Mouse (Mus musculus): ENCODE results near the gene Vstm4. TPM values are rescaled to one million over a fixed set of nuclear protein-coding genes. Genes with fewer than 3 reads are reported as not detected.
A peak's percentile ranks its signal among the peaks of the same experiment; 100 is the strongest.

Gene Vstm4
- polyA plus RNA-seq, 1 experiment from 2014 or later: 28.3 TPM

DNA sequence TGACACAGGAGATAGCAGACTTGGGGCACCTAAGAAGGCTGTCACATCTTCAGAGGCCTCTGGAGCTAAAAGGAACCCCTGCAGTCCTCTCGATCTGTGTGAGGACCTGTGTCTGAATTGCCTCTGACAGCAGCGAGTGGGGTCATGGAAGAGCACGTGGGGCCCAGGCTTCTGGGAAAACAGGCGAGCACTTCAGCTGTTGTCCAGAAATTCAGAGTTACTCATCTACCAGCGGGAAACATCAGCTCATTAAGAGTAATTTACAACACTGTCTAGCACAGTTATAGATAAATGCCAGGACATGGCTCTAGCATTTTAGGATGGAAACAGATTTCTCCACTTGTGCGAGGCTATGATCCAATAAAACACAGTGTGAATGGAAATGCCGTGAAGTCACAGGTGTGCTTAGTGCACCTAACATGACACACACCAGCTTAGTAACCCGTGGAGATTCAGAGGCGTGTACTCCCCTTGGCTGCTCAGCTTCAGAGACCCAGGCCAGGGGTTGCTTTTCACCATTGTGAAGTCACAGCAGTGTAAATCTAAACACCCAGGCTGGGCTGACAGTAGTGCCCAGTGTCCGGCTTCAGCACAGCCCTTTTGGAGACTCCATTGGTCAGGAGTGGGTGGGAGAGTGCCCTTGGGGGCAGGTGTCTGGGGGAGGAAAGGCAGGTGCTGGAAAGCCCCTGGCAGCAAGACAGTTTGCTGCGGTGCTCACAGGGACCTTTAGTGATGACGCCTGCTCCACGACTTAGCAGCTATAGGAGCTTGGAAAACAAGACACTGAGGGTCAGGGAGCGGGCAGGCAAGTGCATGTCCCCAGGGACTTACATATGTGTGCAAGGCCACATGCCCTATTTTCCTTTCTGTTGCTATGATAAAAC lies 32.0 kb upstream of the Vstm4 start:
- peak overlapping the region; percentile 59; the same call in 1 of the 2 replicates for H3K27ac ChIP-seq (ENCODE audit: low read length)
- no peak for ATAC-seq

DNA sequence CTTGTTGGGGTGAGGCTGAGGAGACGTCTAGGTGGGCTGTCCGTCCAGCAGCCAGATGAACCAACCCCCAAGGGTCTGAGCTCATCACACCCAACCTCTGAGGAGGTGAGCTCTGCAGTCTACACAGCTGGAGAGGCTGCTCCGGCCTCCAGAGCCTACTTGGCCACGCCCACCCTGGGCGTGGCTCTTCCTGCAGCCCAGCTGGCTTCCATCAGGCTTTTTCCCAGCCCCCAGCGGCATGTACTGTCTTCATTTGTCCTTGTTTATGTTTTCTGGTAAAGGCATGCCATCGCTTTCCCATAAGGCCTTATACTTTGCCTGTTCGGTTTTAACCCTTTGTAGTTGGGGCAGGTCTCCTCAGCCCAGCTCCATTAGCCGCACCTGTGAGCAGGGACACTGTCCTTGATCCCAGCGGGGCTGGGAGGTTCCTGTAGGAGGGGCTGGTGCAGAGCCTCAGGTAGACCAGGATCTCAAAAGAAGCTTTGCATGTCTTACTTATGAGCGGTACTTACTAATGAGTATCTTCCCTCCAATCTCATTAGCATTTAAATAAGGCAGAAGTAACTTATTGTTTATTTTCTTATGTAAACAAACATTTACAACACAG lies 31.0 kb upstream of the Vstm4 start:
- Histone ChIP-seq H3K36me3 (ENCODE audit: control insufficient read depth, insufficient read depth, low read length) (no peaks in the 10 kb centered on the region), H3K27me3 (replicated peaks; ENCODE audit: control insufficient read depth, insufficient read depth, low read length) (no peaks in the 10 kb centered on the region), H3K9me3 (ENCODE audit: control insufficient read depth, low read length) (no peaks in the 10 kb centered on the region), H3K4me2 (ENCODE audit: low read depth, low read length) (peak overlapping the region; percentile 28), H3K9ac (ENCODE audit: low read depth, low read length) (no peak overlapping the region), H3K4me3 (ENCODE audit: low read length) (no peak overlapping the region), H3K27ac (ENCODE audit: low read length) (peak overlapping the region; percentile 59), H3K4me1 (ENCODE audit: control insufficient read depth, insufficient read depth, low read length) (peaks cover 37% of the 10 kb centered on the region)
- WGBS: 7% methylated on average over 11 of the region's 11 CpGs
- ATAC-seq: peak; percentile 85

More for the DNA sequence above, 32.0 kb upstream of the Vstm4 start:
- Histone ChIP-seq H3K36me3 (ENCODE audit: control insufficient read depth, insufficient read depth, low read length) (no peaks in the 10 kb centered on the region), H3K4me2 (ENCODE audit: low read depth, low read length) (no peak overlapping the region), H3K9me3 (ENCODE audit: control insufficient read depth, low read length) (no peaks in the 10 kb centered on the region), H3K27me3 (replicated peaks; ENCODE audit: control insufficient read depth, insufficient read depth, low read length) (no peaks in the 10 kb centered on the region), H3K4me3 (ENCODE audit: low read length) (no peak overlapping the region), H3K4me1 (ENCODE audit: control insufficient read depth, insufficient read depth, low read length) (peaks cover 37% of the 10 kb centered on the region), H3K9ac (ENCODE audit: low read depth, low read length) (no peak overlapping the region)
- WGBS: 37% methylated on average over 14 of the region's 14 CpGs

DNA sequence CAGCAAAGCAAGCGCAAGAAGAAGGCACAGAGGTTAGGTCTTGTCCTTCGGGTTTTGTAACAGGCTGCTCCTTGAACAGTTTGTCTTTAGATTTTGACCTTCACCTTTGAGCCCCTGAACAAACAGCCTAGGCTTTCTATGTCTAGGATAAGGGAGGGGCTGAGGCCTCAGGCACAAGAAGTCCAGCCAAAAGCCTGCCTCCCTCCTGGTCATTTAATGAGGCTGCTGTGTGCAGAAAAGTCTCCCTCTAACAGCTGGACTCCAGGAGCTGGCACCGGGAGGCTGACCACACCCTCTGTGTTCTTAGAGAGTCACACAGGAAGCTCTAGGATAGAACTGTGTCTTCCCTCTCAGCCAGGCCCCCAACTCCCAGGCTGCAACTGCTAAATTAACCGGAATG lies 29.4 kb upstream of the Vstm4 start:
- Histone ChIP-seq H3K36me3 (ENCODE audit: control insufficient read depth, insufficient read depth, low read length) (no peaks in the 10 kb centered on the region), H3K9ac (ENCODE audit: low read depth, low read length) (no peak overlapping the region), H3K4me1 (ENCODE audit: control insufficient read depth, insufficient read depth, low read length) (peaks cover 37% of the 10 kb centered on the region), H3K27ac (ENCODE audit: low read length) (peak overlapping the region; percentile 76), H3K4me2 (ENCODE audit: low read depth, low read length) (no peak overlapping the region), H3K9me3 (ENCODE audit: control insufficient read depth, low read length) (no peaks in the 10 kb centered on the region), H3K27me3 (replicated peaks; ENCODE audit: control insufficient read depth, insufficient read depth, low read length) (no peaks in the 10 kb centered on the region), H3K4me3 (ENCODE audit: low read length) (no peak overlapping the region)
- WGBS: 45% methylated on average over 4 of the region's 4 CpGs
- 0 out of 2 replicates have a peak, but pooled peaks have one; percentile 13 for ATAC-seq

DNA sequence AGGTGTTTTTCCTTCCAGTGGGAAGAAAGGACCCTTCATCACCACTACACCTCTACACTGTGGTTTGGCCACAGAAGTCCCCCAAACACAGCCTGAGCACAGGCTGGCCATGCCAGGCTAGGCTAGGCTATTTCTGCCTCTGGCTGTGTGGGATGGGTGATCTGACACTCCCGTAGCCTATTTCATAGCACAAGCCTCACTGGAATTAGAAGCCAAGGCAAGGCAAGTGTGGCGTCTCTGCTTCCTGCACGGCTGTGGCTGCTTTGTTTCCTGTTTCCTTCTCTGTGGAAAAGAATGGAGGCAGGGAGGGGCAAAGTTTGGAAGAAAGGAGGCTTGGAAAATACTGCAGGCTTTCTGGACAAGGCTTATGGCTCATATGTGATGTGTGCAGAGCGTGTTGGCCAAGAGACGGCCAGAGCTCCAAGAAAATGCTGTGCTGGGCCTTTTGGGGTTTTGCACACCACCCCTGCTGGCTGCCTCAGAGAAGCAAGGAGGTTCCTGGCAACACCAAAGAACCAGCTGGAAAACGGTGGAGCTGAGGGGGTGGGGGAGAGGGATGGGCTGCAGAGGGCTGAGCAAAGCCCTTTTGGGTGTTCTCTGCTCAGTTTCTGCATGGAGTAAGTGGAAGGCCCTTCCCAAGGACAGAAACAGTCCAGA lies 28.4 kb upstream of the Vstm4 start:
- Histone ChIP-seq H3K27ac (ENCODE audit: low read length) (peak overlapping the region; percentile 76), H3K4me3 (ENCODE audit: low read length) (no peak overlapping the region), H3K4me1 (ENCODE audit: control insufficient read depth, insufficient read depth, low read length) (peaks cover 37% of the 10 kb centered on the region), H3K4me2 (ENCODE audit: low read depth, low read length) (no peak overlapping the region), H3K27me3 (replicated peaks; ENCODE audit: control insufficient read depth, insufficient read depth, low read length) (no peaks in the 10 kb centered on the region), H3K9ac (ENCODE audit: low read depth, low read length) (peak overlapping the region; percentile 21; the same call in 1 of the 2 replicates), H3K36me3 (ENCODE audit: control insufficient read depth, insufficient read depth, low read length) (no peaks in the 10 kb centered on the region), H3K9me3 (ENCODE audit: control insufficient read depth, low read length) (no peaks in the 10 kb centered on the region)
- ATAC-seq: peak; percentile 36; the same call in 1 of the 2 replicates
- WGBS: 39% methylated on average over 6 of the region's 6 CpGs

GRCm38 (mm10) chr14:32833847-32834246 lies 22.7 kb upstream of the Vstm4 start, which contains the start of gene Fam170b:
Gene Fam170b (plus strand): TSS chr14:32833962.
- H3K9ac ChIP-seq (ENCODE audit: low read depth, low read length): no peak within 1 kb of the TSS
- H3K9me3 ChIP-seq (ENCODE audit: control insufficient read depth, low read length): no peaks in the 10 kb centered on the region
- no peak within 1 kb of the TSS for H3K27ac ChIP-seq (ENCODE audit: low read length)
- no peak within 1 kb of the TSS for H3K4me2 ChIP-seq (ENCODE audit: low read depth, low read length)
- H3K4me3 ChIP-seq (ENCODE audit: low read length): no peak within 1 kb of the TSS
- no peak for ATAC-seq
- no peaks in the 10 kb centered on the region for H3K36me3 ChIP-seq (ENCODE audit: control insufficient read depth, insufficient read depth, low read length)
- no peaks in the 10 kb centered on the region for H3K4me1 ChIP-seq (ENCODE audit: control insufficient read depth, insufficient read depth, low read length)
- 73% methylated on average over 8 of the region's 8 CpGs for WGBS
- H3K27me3 ChIP-seq (replicated peaks; ENCODE audit: control insufficient read depth, insufficient read depth, low read length): no peaks in the 10 kb centered on the region

DNA sequence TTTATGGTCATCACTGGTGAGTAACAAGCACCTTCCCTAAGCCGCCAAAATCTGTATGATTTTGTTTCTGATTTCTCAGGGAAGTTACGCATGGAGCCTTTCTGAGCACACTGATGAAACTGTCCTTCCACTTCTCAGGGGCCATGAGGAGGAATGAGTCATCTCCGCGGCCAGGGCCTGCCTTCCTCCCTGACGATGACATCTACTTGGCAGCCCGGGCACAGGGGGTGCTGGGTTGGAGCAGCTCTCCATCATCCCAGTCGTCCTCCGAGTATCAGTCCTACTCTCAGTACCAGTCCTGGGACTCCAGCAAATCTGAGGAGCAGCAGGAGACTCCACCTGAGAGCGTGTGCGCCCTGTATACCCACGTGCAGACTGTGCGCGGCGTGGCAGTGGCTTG lies 21.4 kb upstream of the Vstm4 start:
- no peak for ATAC-seq
- no peak overlapping the region for H3K4me3 ChIP-seq (ENCODE audit: low read length)
- WGBS: 76% methylated on average over 14 of the region's 14 CpGs
- no peaks in the 10 kb centered on the region for H3K4me1 ChIP-seq (ENCODE audit: control insufficient read depth, insufficient read depth, low read length)
- H3K4me2 ChIP-seq (ENCODE audit: low read depth, low read length): no peak overlapping the region
- no peaks in the 10 kb centered on the region for H3K27me3 ChIP-seq (replicated peaks; ENCODE audit: control insufficient read depth, insufficient read depth, low read length)
- no peak overlapping the region for H3K27ac ChIP-seq (ENCODE audit: low read length)
- no peak overlapping the region for H3K9ac ChIP-seq (ENCODE audit: low read depth, low read length)
- no peaks in the 10 kb centered on the region for H3K36me3 ChIP-seq (ENCODE audit: control insufficient read depth, insufficient read depth, low read length)
- H3K9me3 ChIP-seq (ENCODE audit: control insufficient read depth, low read length): no peaks in the 10 kb centered on the region

DNA sequence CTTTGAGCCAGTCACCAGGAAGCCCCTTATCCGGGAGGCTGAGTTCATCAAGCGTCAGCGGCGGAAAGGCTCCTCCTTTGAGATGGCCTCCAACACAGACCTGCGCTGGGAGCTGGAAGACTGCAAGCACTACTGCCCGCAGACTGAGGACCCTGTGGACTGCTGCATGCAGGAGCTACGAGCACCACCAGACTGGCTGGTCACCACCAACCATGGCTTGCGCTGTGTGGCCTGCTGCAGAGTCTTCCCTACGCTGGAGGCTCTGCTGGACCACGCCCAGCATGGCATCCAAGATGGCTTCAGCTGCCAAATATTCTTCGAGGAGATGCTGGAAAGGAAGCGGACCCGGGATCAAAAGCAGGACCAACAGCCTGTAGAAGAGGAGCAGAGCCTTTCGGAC lies 21.0 kb upstream of the Vstm4 start:
- Histone ChIP-seq H3K4me1 (ENCODE audit: control insufficient read depth, insufficient read depth, low read length) (no peaks in the 10 kb centered on the region), H3K9ac (ENCODE audit: low read depth, low read length) (no peak overlapping the region), H3K9me3 (ENCODE audit: control insufficient read depth, low read length) (no peaks in the 10 kb centered on the region), H3K27me3 (replicated peaks; ENCODE audit: control insufficient read depth, insufficient read depth, low read length) (no peaks in the 10 kb centered on the region), H3K27ac (ENCODE audit: low read length) (no peak overlapping the region), H3K4me3 (ENCODE audit: low read length) (no peak overlapping the region), H3K4me2 (ENCODE audit: low read depth, low read length) (no peak overlapping the region), H3K36me3 (ENCODE audit: control insufficient read depth, insufficient read depth, low read length) (no peaks in the 10 kb centered on the region)
- WGBS: 88% methylated on average over 14 of the region's 14 CpGs
- ATAC-seq: no peak

GRCm38 (mm10) chr14:32836191-32836590 lies 20.4 kb upstream of the Vstm4 start:
- no peak for ATAC-seq
- WGBS: 93% methylated on average over 11 of the region's 11 CpGs

GRCm38 (mm10) chr14:32842052-32842451 lies 14.5 kb upstream of the Vstm4 start:
- no peaks in the 10 kb centered on the region for H3K4me1 ChIP-seq (ENCODE audit: control insufficient read depth, insufficient read depth, low read length)
- no peak overlapping the region for H3K9ac ChIP-seq (ENCODE audit: low read depth, low read length)
- no peak overlapping the region for H3K4me2 ChIP-seq (ENCODE audit: low read depth, low read length)
- H3K36me3 ChIP-seq (ENCODE audit: control insufficient read depth, insufficient read depth, low read length): no peaks in the 10 kb centered on the region
- no peaks in the 10 kb centered on the region for H3K9me3 ChIP-seq (ENCODE audit: control insufficient read depth, low read length)
- H3K27ac ChIP-seq (ENCODE audit: low read length): no peak overlapping the region
- no peaks in the 10 kb centered on the region for H3K27me3 ChIP-seq (replicated peaks; ENCODE audit: control insufficient read depth, insufficient read depth, low read length)
- ATAC-seq: no peak
- no peak overlapping the region for H3K4me3 ChIP-seq (ENCODE audit: low read length)

More at GRCm38 (mm10) chr14:32836191-32836590, 20.4 kb upstream of the Vstm4 start:
- no peak overlapping the region for H3K4me3 ChIP-seq (ENCODE audit: low read length)
- no peaks in the 10 kb centered on the region for H3K27me3 ChIP-seq (replicated peaks; ENCODE audit: control insufficient read depth, insufficient read depth, low read length)
- H3K9me3 ChIP-seq (ENCODE audit: control insufficient read depth, low read length): no peaks in the 10 kb centered on the region
- no peaks in the 10 kb centered on the region for H3K36me3 ChIP-seq (ENCODE audit: control insufficient read depth, insufficient read depth, low read length)
- no peak overlapping the region for H3K4me2 ChIP-seq (ENCODE audit: low read depth, low read length)
- H3K4me1 ChIP-seq (ENCODE audit: control insufficient read depth, insufficient read depth, low read length): no peaks in the 10 kb centered on the region
- no peak overlapping the region for H3K9ac ChIP-seq (ENCODE audit: low read depth, low read length)
- H3K27ac ChIP-seq (ENCODE audit: low read length): no peak overlapping the region

Data from intestine, embryonic 16.5 days (tissue).